Mouse (Mus musculus) kidney, adult 2 months (tissue): ENCODE results near the gene Zfp934. TPM values are rescaled to one million over a fixed set of nuclear protein-coding genes. Genes with fewer than 3 reads are reported as not detected.

ENCODE experiments used
- polyA plus RNA-seq: library from polyadenylated mRNA; depleted of rRNA; stranded (reverse); fragments of >200 nt; gene quantifications from 2 replicates; pipeline ENCODE4 v1.2.3, GENCODE M21; 2012; rRNA removed

Gene Zfp934
- polyA plus RNA-seq, 1 experiment = 2.1 TPM

Other genes starting within 250 kb of the Zfp934 start
- gene Gm3604, start 188.0 kb downstream of the Zfp934 start, polyA plus RNA-seq = 0.18 and 0.33 TPM in 2 replicates
- 0.71 and 1.4 TPM in 2 replicates for gene Gm49359, start 104.4 kb downstream of the Zfp934 start, polyA plus RNA-seq
- gene Zfp935, start 12.7 kb downstream of the Zfp934 start, polyA plus RNA-seq = not detected in 2 replicates
- gene 6720489N17Rik, start 53.0 kb upstream of the Zfp934 start, polyA plus RNA-seq = 0.30 and 0.81 TPM in 2 replicates
- gene Platr25, start 189.5 kb upstream of the Zfp934 start, polyA plus RNA-seq = 0.53 and 0.94 TPM in 2 replicates
- gene Gm5141, start 214.6 kb upstream of the Zfp934 start, polyA plus RNA-seq = 0.90 and 1.1 TPM in 2 replicates